Mouse (Mus musculus): Measurements from ENCODE around the gene 3830417A13Rik. TPM values are rescaled to one million over a fixed set of nuclear protein-coding genes. Genes with fewer than 3 reads are reported as not detected.

Gene 3830417A13Rik
- not detected for polyA plus RNA-seq (2015; fragmentation: Illumina TruSeq; extraction: RNeasy Lipid Tissue Mini Kit (QIAGEN cat#74804); ENCODE audit: insufficient read depth, low replicate concordance)

GRCm38 (mm10) chrX:64173248-64173647, at the start of gene 3830417A13Rik:
3830417A13Rik (plus strand) TSS chrX:64173548.

GRCm38 (mm10) chrX:64152098-64152497, 21.2 kb upstream of the 3830417A13Rik start, which contains the start of gene Gm6760:
Gm6760 (minus strand) TSS chrX:64152198.

Other genes with a start within 250 kb of the 3830417A13Rik start
- not detected for gene Gm6760, start 21.4 kb upstream of the 3830417A13Rik start, polyA plus RNA-seq (2015; fragmentation: Illumina TruSeq; extraction: RNeasy Lipid Tissue Mini Kit (QIAGEN cat#74804); ENCODE audit: insufficient read depth, low replicate concordance)
- not detected for gene Slitrk4, start 103.4 kb downstream of the 3830417A13Rik start, polyA plus RNA-seq (2015; fragmentation: Illumina TruSeq; extraction: RNeasy Lipid Tissue Mini Kit (QIAGEN cat#74804); ENCODE audit: insufficient read depth, low replicate concordance)